Mouse (Mus musculus) midbrain, postnatal 0 days (tissue): Measurements from ENCODE around the gene Zfpm1. TPM values are rescaled to one million over a fixed set of nuclear protein-coding genes. Genes with fewer than 3 reads are reported as not detected.

Experiments used
- ATAC-seq: fragments of 200-750 bp; cut with Nextera tagmentation; 2 replicates; pipeline ENCODE4 v1.8.0; 2017; ENCODE audit warnings: moderate number of reproducible peaks, mild to moderate bottlenecking, moderate TSS enrichment, moderate library complexity; ENCODE audit not compliant: low FRiP score
- DNase-seq: peaks from one replicate; pipeline ENCODE4 v3.0.0-alpha.2; 2015; ENCODE audit warnings: low spot score
- H3K27ac ChIP-seq: fragments of 300-500 bp; sonication (generic); 2 replicates; pipeline ENCODE4 v1.5.1; 2014; ENCODE audit warnings: low read depth, mild to moderate bottlenecking, low read length, mixed read lengths
- H3K27me3 ChIP-seq: fragments of 300-500 bp; sonication (generic); 2 replicates; pipeline ENCODE4 v1.6.1; 2014; ENCODE audit warnings: low read length, control low read depth, mixed read lengths; ENCODE audit not compliant: insufficient read depth
- H3K36me3 ChIP-seq: fragments of 300-500 bp; sonication (generic); 2 replicates; pipeline ENCODE4 v1.6.1; 2014; ENCODE audit warnings: low read length, control low read depth, mixed read lengths; ENCODE audit not compliant: insufficient read depth
- H3K4me1 ChIP-seq: fragments of 300-500 bp; sonication (generic); 2 replicates; pipeline ENCODE4 v1.6.1; 2014; ENCODE audit warnings: mild to moderate bottlenecking, control low read depth, antibody characterized with exemption, low read length, mixed read lengths; ENCODE audit not compliant: insufficient read depth
- H3K4me2 ChIP-seq: fragments of 300-500 bp; sonication (generic); 2 replicates; pipeline ENCODE4 v1.6.1; 2014; ENCODE audit warnings: low read depth, mild to moderate bottlenecking, low read length, mixed read lengths; ENCODE audit not compliant: poor library complexity, severe bottlenecking
- H3K4me3 ChIP-seq: fragments of 300-500 bp; sonication (generic); 2 replicates; pipeline ENCODE4 v1.5.1; 2014; ENCODE audit warnings: low read depth, mild to moderate bottlenecking, low read length, moderate library complexity
- H3K9ac ChIP-seq: fragments of 300-500 bp; sonication (generic); replicated peaks from 2 replicates; pipeline ENCODE4 v1.6.1; 2014; ENCODE audit warnings: mild to moderate bottlenecking, low read length, moderate library complexity, mixed read lengths; ENCODE audit not compliant: poor library complexity, severe bottlenecking
- H3K9me3 ChIP-seq: fragments of 300-500 bp; sonication (generic); 2 replicates; pipeline ENCODE4 v1.6.1; 2016; ENCODE audit warnings: low read length, control low read depth
- CTCF ChIP-seq: IDR thresholded peaks from 2 replicates; pipeline ENCODE4 v1.5.1; 2016; ENCODE audit warnings: antibody characterized with exemption, mild to moderate bottlenecking
- WGBS: fragments of 180-500 bp; shearing (Covaris S2); extraction: QIAGEN DNeasy Blood & Tissue Kit; methylation state at CpG from one replicate; pipeline ENCODE4 v1.1.7; 2014; 5-methylcytosine and 5-hydroxymethylcytosine counted together
- polyA plus RNA-seq: library from polyadenylated mRNA; unstranded; fragments of >200 nt; fragmentation: Nextera tagmentation; extraction: Ambion mirVana; gene quantifications from 2 replicates; pipeline ENCODE4 v1.2.1, GENCODE M21; 2015
- total RNA-seq: library from RNA; depleted of rRNA; stranded (reverse); fragments of >200 nt; gene quantifications from 2 replicates; pipeline ENCODE4 v1.2.3, GENCODE M21; 2014

Zfpm1 gene
- total and polyA plus RNA-seq, 2 experiments from 2014 or later, result 1.2 to 28.6 TPM

- no peaks in the 10 kb centered on the region for H3K4me1 ChIP-seq
- no peak for ATAC-seq
- peak; percentile 14; the same call in 1 of the 2 replicates for TF ChIP-seq CTCF
- H3K36me3 ChIP-seq, result no peaks in the 10 kb centered on the region
- no peaks in the 10 kb centered on the region for H3K9me3 ChIP-seq
- no peak overlapping the region for H3K9ac ChIP-seq
- WGBS, result 81% methylated on average over 18 of the region's 18 CpGs
- no peak overlapping the region for H3K27ac ChIP-seq
- DNase-seq, result no peak
- no peak overlapping the region for H3K4me2 ChIP-seq
- no peaks in the 10 kb centered on the region for H3K27me3 ChIP-seq
- H3K4me3 ChIP-seq, result no peak overlapping the region
Measured at GRCm38 (mm10) chr8:122277204-122277995, 4.5 kb upstream of the Zfpm1 start.

- H3K27me3 ChIP-seq, result peaks cover under 1% of the 10 kb centered on the region; the same call in 1 of the 2 replicates
- H3K4me3 ChIP-seq, result no peak overlapping the region
- no peak for ATAC-seq
- no peak overlapping the region for H3K27ac ChIP-seq
- H3K4me1 ChIP-seq, result peaks cover 11% of the 10 kb centered on the region; the same call in 1 of the 2 replicates
- WGBS, result 82% methylated on average over 4 of the region's 4 CpGs
- no peak overlapping the region for H3K9ac ChIP-seq
- H3K9me3 ChIP-seq, result no peaks in the 10 kb centered on the region
- H3K36me3 ChIP-seq, result no peaks in the 10 kb centered on the region
- no peak for DNase-seq
- H3K4me2 ChIP-seq, result no peak overlapping the region
- peak; percentile 45 for TF ChIP-seq CTCF
Measured at GRCm38 (mm10) chr8:122280156-122280555, 1.8 kb upstream of the Zfpm1 start.

GRCm38 (mm10) chr8:122280588-122281316 lies 1.2 kb upstream of the Zfpm1 start:
- TF ChIP-seq CTCF, result no peak
- Histone ChIP-seq H3K4me2 (peak overlapping the region; percentile 98), H3K9ac (no peak overlapping the region), H3K9me3 (no peaks in the 10 kb centered on the region), H3K4me1 (peaks cover 11% of the 10 kb centered on the region; the same call in 1 of the 2 replicates), H3K27ac (peak overlapping the region; percentile 52; the same call in 1 of the 2 replicates), H3K36me3 (no peaks in the 10 kb centered on the region), H3K27me3 (peaks cover 6% of the 10 kb centered on the region; the same call in 1 of the 2 replicates), H3K4me3 (peak overlapping the region; percentile 78; the same call in 1 of the 2 replicates)
- 15% methylated on average over 20 of the region's 20 CpGs for WGBS
- ATAC-seq, result no peak
- no peak for DNase-seq

GRCm38 (mm10) chr8:122281317-122282034 lies 465 bp upstream of the Zfpm1 start:
- Histone ChIP-seq H3K4me2 (peak overlapping the region; percentile 98), H3K36me3 (no peaks in the 10 kb centered on the region), H3K9ac (peak overlapping the region; percentile 66), H3K4me3 (peak overlapping the region; percentile 78), H3K9me3 (no peaks in the 10 kb centered on the region), H3K27me3 (peaks cover 12% of the 10 kb centered on the region; the same call in 1 of the 2 replicates), H3K4me1 (peaks cover 11% of the 10 kb centered on the region; the same call in 1 of the 2 replicates), H3K27ac (peak overlapping the region; percentile 52; the same call in 1 of the 2 replicates)
- ATAC-seq (peak; percentile 88), DNase-seq (peak; percentile 97)
- no peak for TF ChIP-seq CTCF
- 0% methylated on average over 44 of the region's 47 CpGs for WGBS

- Histone ChIP-seq H3K9me3 (no peaks in the 10 kb centered on the region), H3K4me2 (peak overlapping the region; percentile 98), H3K27ac (peak overlapping the region; percentile 52), H3K4me1 (peaks cover 11% of the 10 kb centered on the region; the same call in 1 of the 2 replicates), H3K9ac (peak overlapping the region; percentile 66), H3K36me3 (no peaks in the 10 kb centered on the region), H3K27me3 (peaks cover 12% of the 10 kb centered on the region; the same call in 1 of the 2 replicates), H3K4me3 (peak overlapping the region; percentile 78)
- no peak for TF ChIP-seq CTCF
- under 1% methylated on average over 39 of the region's 70 CpGs for WGBS
- ATAC-seq (no peak), DNase-seq (no peak)
Measured at GRCm38 (mm10) chr8:122282501-122283355, 787 bp downstream of the Zfpm1 start.
